Mouse (Mus musculus) heart, postnatal 0 days (tissue): ENCODE measurements around the gene Pgm3.

Source experiments
- CTCF ChIP-seq: IDR thresholded peaks from 2 replicates; pipeline ENCODE4 v1.5.1; 2016; ENCODE audit warnings: antibody characterized with exemption, control low read depth, low read depth
- EP300 ChIP-seq: IDR thresholded peaks from 2 replicates; pipeline ENCODE4 v1.6.1; 2016; ENCODE audit warnings: antibody characterized with exemption, low read depth

DNA sequence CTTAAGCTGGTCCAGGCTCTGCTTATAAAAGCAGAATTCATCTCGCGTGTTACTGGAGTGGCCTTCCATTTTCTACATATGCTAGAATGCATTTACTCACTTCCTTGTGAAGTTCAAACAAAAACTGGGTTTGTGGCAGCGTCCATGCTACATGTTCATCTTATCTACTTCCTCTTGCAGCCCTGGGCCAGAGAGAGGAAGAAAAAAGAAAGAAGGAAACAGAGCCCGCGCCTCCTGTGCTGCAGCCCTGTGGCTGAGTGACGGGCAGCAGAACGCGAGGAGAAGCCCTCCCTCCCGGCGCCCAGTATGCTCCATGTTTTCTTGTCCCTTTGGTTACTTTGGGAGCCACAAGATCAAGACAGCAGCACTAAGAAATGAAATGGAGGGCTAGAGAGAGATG lies 8.0 kb upstream of the Pgm3 start:
- no peak for TF ChIP-seq CTCF
- TF ChIP-seq EP300 = no peak
